Mouse (Mus musculus): ENCODE measurements around the gene Gm21977. TPM values are rescaled to one million over a fixed set of nuclear protein-coding genes. Genes with fewer than 3 reads are reported as not detected.

Gene Gm21977
- polyA plus RNA-seq (2012; rRNA removed): not detected in 2 replicates

DNA sequence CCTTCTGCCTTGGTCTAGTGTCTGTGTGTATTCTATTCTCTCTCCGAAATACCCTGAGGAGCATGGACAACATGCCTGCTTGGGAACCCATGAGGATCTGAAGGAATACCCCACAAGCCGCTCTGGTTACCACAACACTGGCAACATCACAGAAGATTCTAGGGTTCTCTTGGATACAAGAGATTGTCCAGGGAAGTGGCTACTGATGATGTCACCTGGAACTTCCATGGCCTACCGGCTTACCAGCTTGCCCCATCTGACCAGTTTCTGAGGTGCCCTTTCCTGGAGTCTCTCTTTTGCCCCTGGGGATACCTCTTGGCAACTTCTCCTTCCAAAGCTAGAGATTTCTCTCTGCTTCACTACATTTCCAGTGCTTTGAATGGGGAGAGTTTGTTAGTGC lies at the start of gene Gm21977:
Gene Gm21977 (minus strand): TSS at position 101 of the 400 bp plus-strand sequence.

Other genes with a start within 250 kb of the Gm21977 start
- not detected in 2 replicates for gene Gm3633, start 211.6 kb downstream of the Gm21977 start, polyA plus RNA-seq (2012; rRNA removed)
- not detected in 2 replicates for gene Gm10378, start 197.5 kb downstream of the Gm21977 start, polyA plus RNA-seq (2012; rRNA removed)
- gene Gm3015, start 84.7 kb downstream of the Gm21977 start, polyA plus RNA-seq (2012; rRNA removed): not detected in 2 replicates
- not detected in 2 replicates for gene Gm10377, start 55.5 kb downstream of the Gm21977 start, polyA plus RNA-seq (2012; rRNA removed)
- not detected in 2 replicates for gene Gm8082, start 140.1 kb upstream of the Gm21977 start, polyA plus RNA-seq (2012; rRNA removed)
- not detected in 2 replicates for gene Gm10376, start 162.2 kb upstream of the Gm21977 start, polyA plus RNA-seq (2012; rRNA removed)
- gene Gm8094, start 223.2 kb upstream of the Gm21977 start, polyA plus RNA-seq (2012; rRNA removed): not detected in 2 replicates
- gene Gm8104, start 247.1 kb upstream of the Gm21977 start, polyA plus RNA-seq (2012; rRNA removed): not detected in 2 replicates